Mouse (Mus musculus): ENCODE results near the gene Crat. TPM values are rescaled to one million over a fixed set of nuclear protein-coding genes. Genes with fewer than 3 reads are reported as not detected.
A peak's percentile ranks its signal among the peaks of the same experiment; 100 is the strongest.

Crat gene
- polyA plus RNA-seq, 1 experiment from 2014 or later = 37.4 TPM

- no peak for ATAC-seq
- H3K4me1 ChIP-seq (ENCODE audit: insufficient read depth, low read depth, low read length) = no peaks in the 10 kb centered on the region
- no peak overlapping the region for H3K4me3 ChIP-seq (ENCODE audit: low read depth, low read length)
- H3K36me3 ChIP-seq (ENCODE audit: insufficient read depth, low read length) = peaks cover 5% of the 10 kb centered on the region
- no peak overlapping the region for H3K4me2 ChIP-seq (replicated peaks; ENCODE audit: low read depth, low read length)
- no peak overlapping the region for H3K9ac ChIP-seq (replicated peaks; ENCODE audit: low read depth)
- no peak overlapping the region for H3K27ac ChIP-seq (ENCODE audit: low read length)
- H3K9me3 ChIP-seq (ENCODE audit: low read length) = no peaks in the 10 kb centered on the region
- TF ChIP-seq CTCF (IDR thresholded peaks at IDR 0.05) (no peak), EP300 (IDR thresholded peaks at IDR 0.05) (no peak)
- 85% methylated on average over 4 of the region's 4 CpGs for WGBS
- no peaks in the 10 kb centered on the region for H3K27me3 ChIP-seq (replicated peaks; ENCODE audit: insufficient read depth, low read length)
- peak; percentile 4 for DNase-seq (ENCODE audit: low spot score)
Measured at GRCm38 (mm10) chr2:30385591-30385990, 30.0 kb downstream of the Crat start.

DNA sequence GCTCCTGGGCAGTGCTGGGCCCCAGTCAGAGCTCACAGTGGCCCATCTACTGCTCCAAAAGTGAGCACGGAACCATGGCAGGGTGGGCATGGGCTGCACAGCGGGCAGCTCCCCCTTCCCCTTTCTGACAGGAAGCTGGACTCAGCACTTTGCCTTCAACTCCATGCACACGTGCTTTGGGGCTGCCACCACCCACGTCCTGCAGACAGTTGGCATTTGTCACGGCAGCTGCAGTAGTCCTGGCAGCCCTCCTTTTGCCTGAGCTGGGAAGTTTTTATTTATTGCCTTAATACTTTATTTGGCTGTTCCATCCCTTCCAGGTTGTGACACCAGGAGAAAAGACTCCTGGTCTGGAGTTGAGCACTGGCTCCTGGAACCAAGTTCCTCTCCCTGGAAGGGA lies 30.8 kb downstream of the Crat start:
- H3K36me3 ChIP-seq (ENCODE audit: insufficient read depth, low read length) = peaks cover 5% of the 10 kb centered on the region
- no peak for ATAC-seq
- no peak overlapping the region for H3K4me3 ChIP-seq (ENCODE audit: low read depth, low read length)
- no peaks in the 10 kb centered on the region for H3K9me3 ChIP-seq (ENCODE audit: low read length)
- TF ChIP-seq CTCF (IDR thresholded peaks at IDR 0.05) (no peak), EP300 (IDR thresholded peaks at IDR 0.05) (no peak)
- WGBS = 78% methylated on average over 5 of the region's 5 CpGs
- no peaks in the 10 kb centered on the region for H3K4me1 ChIP-seq (ENCODE audit: insufficient read depth, low read depth, low read length)
- no peak for DNase-seq (ENCODE audit: low spot score)
- H3K4me2 ChIP-seq (replicated peaks; ENCODE audit: low read depth, low read length) = no peak overlapping the region
- H3K27me3 ChIP-seq (replicated peaks; ENCODE audit: insufficient read depth, low read length) = no peaks in the 10 kb centered on the region
- no peak overlapping the region for H3K27ac ChIP-seq (ENCODE audit: low read length)
- no peak overlapping the region for H3K9ac ChIP-seq (replicated peaks; ENCODE audit: low read depth)

DNA sequence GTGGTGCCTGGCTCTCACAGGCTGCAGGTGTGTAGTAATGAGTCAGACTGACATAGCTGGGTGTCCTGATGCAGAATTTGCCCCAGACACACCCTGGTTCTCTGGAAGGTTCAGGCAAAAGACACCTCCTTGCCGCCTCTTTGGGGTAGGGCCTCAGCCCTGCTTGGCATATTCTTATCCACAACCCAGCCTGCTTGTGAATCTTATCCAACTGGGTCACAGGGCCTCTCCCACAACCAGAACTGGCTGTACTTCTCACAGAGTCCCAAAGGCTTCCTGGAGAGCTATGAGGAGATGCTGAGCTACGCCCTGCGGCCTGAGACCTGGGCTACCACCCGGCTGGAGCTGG lies 34.3 kb downstream of the Crat start:
- Histone ChIP-seq H3K9ac (replicated peaks; ENCODE audit: low read depth) (no peak overlapping the region), H3K4me3 (ENCODE audit: low read depth, low read length) (no peak overlapping the region), H3K4me2 (replicated peaks; ENCODE audit: low read depth, low read length) (no peak overlapping the region), H3K27me3 (replicated peaks; ENCODE audit: insufficient read depth, low read length) (no peaks in the 10 kb centered on the region), H3K27ac (ENCODE audit: low read length) (no peak overlapping the region), H3K36me3 (ENCODE audit: insufficient read depth, low read length) (peaks cover 13% of the 10 kb centered on the region), H3K4me1 (ENCODE audit: insufficient read depth, low read depth, low read length) (no peaks in the 10 kb centered on the region), H3K9me3 (ENCODE audit: low read length) (no peaks in the 10 kb centered on the region)
- no peak for ATAC-seq
- no peak for TF ChIP-seq EP300 (IDR thresholded peaks at IDR 0.05)
- TF ChIP-seq CTCF (IDR thresholded peaks at IDR 0.05) = no peak
- no peak for DNase-seq (ENCODE audit: low spot score)
- 98% methylated on average over 4 of the region's 4 CpGs for WGBS

DNA sequence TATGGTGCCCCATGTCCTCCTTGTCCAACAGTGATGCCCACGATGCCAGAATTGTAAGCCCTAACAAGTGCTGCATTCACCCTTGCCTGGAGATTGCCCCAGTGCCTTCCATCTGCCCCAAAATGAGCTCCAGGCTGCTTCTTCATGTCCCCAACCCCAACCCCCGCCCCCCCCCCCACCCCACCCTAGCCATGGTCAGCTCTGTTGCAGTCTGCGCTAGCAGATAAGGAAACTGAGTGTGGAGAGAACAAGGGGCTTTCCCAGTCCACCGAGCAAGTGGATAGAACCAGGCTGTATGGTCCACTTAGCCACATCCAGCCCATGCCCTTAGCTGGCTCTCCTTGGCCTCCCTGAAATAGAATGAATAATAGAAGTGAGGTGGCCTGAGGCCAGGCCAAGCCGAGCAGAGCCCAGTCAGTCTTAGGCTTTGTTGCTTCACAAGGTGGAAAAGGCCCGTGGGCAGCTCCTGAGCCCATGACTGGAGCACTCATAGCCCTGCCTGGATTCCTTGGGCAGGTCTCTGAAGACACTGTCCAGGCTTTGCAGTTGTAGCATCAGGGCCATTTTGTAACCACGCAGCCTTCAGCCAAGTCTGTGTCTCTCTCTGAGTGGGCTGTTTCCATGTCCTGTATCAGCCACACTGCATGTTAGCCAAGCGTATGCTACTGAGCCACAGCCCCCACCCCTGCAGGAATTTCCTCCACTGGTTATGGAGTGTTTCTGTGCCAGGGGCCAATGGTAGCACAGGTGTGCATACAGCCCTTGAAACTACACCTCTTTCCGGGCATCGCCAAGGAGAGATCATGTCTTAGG lies 34.8 kb downstream of the Crat start:
- 89% methylated on average over 9 of the region's 10 CpGs for WGBS
- DNase-seq (ENCODE audit: low spot score) (peak; percentile 3), ATAC-seq (0 out of 2 replicates have a peak, but pooled peaks have one; percentile 8)
- Histone ChIP-seq H3K4me1 (ENCODE audit: insufficient read depth, low read depth, low read length) (no peaks in the 10 kb centered on the region), H3K4me3 (ENCODE audit: low read depth, low read length) (no peak overlapping the region), H3K27me3 (replicated peaks; ENCODE audit: insufficient read depth, low read length) (no peaks in the 10 kb centered on the region), H3K9ac (replicated peaks; ENCODE audit: low read depth) (no peak overlapping the region), H3K27ac (ENCODE audit: low read length) (no peak overlapping the region), H3K9me3 (ENCODE audit: low read length) (no peaks in the 10 kb centered on the region), H3K36me3 (ENCODE audit: insufficient read depth, low read length) (peaks cover 19% of the 10 kb centered on the region), H3K4me2 (replicated peaks; ENCODE audit: low read depth, low read length) (no peak overlapping the region)
- no peak for TF ChIP-seq EP300 (IDR thresholded peaks at IDR 0.05)
- TF ChIP-seq CTCF (IDR thresholded peaks at IDR 0.05) = no peak

DNA sequence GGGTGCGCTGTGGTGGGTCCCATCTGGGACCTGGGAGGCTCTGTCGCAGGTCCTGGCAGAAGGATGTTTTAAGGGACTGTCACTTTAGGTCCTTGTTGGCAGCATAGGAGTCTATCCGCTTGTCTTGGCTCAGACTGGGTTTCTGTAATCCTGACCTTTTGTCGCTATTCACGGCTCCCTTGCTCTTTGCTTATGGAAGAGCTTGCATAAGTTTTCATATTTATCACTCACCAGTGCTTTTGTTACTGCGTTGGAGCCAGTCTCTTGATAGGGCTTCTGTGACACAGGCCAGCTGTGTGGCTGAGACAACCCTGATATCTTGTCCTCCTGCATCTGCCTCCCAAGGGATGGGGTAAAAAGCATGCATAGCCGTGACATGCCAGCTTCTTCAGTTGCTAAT lies 36.3 kb downstream of the Crat start:
- Histone ChIP-seq H3K27me3 (replicated peaks; ENCODE audit: insufficient read depth, low read length) (no peaks in the 10 kb centered on the region), H3K36me3 (ENCODE audit: insufficient read depth, low read length) (peaks cover 19% of the 10 kb centered on the region), H3K9ac (replicated peaks; ENCODE audit: low read depth) (no peak overlapping the region), H3K4me1 (ENCODE audit: insufficient read depth, low read depth, low read length) (no peaks in the 10 kb centered on the region), H3K9me3 (ENCODE audit: low read length) (no peaks in the 10 kb centered on the region), H3K4me2 (replicated peaks; ENCODE audit: low read depth, low read length) (no peak overlapping the region), H3K27ac (ENCODE audit: low read length) (no peak overlapping the region), H3K4me3 (ENCODE audit: low read depth, low read length) (no peak overlapping the region)
- DNase-seq (ENCODE audit: low spot score) (peak; percentile 83), ATAC-seq (peak; percentile 76)
- WGBS = 64% methylated on average over 7 of the region's 7 CpGs
- TF ChIP-seq EP300 (IDR thresholded peaks at IDR 0.05) (peak; percentile 76), CTCF (IDR thresholded peaks at IDR 0.05) (no peak)

DNA sequence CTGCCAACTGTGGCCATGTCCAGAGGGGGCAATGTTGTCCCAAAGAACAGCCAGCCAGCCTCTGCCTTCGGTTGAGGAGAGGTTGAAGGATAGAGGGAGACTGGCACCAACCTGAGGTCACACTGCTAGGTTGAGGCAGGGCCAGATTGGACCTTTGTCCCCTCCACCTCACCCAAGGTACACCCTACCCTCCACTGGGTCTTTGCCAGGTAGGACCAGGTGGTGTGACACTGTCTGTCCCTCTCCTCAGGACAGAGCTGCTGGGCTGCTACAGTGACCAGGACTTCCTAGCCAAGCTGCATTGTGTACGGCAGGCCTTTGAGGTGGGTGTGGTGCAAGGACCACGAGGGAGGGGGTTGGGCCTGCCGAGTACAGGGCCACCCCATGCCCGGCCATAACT lies 37.9 kb downstream of the Crat start:
- Histone ChIP-seq H3K4me2 (replicated peaks; ENCODE audit: low read depth, low read length) (no peak overlapping the region), H3K9ac (replicated peaks; ENCODE audit: low read depth) (no peak overlapping the region), H3K4me1 (ENCODE audit: insufficient read depth, low read depth, low read length) (no peaks in the 10 kb centered on the region), H3K36me3 (ENCODE audit: insufficient read depth, low read length) (peaks cover 20% of the 10 kb centered on the region), H3K27ac (ENCODE audit: low read length) (no peak overlapping the region), H3K4me3 (ENCODE audit: low read depth, low read length) (no peak overlapping the region), H3K27me3 (replicated peaks; ENCODE audit: insufficient read depth, low read length) (no peaks in the 10 kb centered on the region), H3K9me3 (ENCODE audit: low read length) (no peaks in the 10 kb centered on the region)
- ATAC-seq (no peak), DNase-seq (ENCODE audit: low spot score) (no peak)
- TF ChIP-seq CTCF (IDR thresholded peaks at IDR 0.05) (no peak), EP300 (IDR thresholded peaks at IDR 0.05) (no peak)
- 87% methylated on average over 5 of the region's 5 CpGs for WGBS
